ENCODE assay signal across 8 mouse cellular contexts in the genomic region with DNA sequence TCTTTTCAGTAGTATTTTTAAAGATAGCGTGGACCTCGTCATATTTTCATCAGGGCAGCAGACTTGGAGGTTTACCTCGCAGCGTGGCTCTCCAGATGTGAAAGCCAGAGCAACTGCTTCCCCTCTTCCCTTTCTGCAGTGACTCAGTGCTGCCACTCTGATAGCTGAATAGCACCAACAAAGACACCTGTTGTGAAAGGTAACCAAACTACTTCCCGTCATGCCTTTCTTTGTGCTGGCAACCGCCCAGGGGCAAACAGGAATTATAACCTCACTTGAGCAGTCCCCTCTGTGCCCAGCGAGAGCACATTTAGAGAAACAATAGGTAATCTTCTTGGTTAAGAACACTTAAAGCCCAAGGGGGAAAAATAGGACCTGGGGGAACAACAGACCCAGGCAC.
A peak's percentile ranks its signal among the peaks of the same experiment; 100 is the strongest.
DNase-seq lines count a peak whose midpoint lies in the region; ATAC-seq and TF ChIP-seq lines count a peak whose summit lies in the region.

No protein-coding gene starts in this region.

- H3K9me3 ChIP-seq in heart, postnatal 0 days (replicated peaks; ENCODE audit: control insufficient read depth, low read length) = no peaks in the 10 kb centered on the region
- H3K9me3 ChIP-seq in liver, embryonic 15.5 days (replicated peaks) = no peaks in the 10 kb centered on the region
- H3K9me3 ChIP-seq in hindbrain, embryonic 12.5 days (replicated peaks) = no peaks in the 10 kb centered on the region

- peak overlapping the region; percentile 15; the same call in 1 of the 2 replicates for H3K4me2 ChIP-seq in heart, postnatal 0 days (ENCODE audit: low read depth, low read length)
- H3K4me2 ChIP-seq in liver, embryonic 15.5 days = peak overlapping the region; percentile 46
- no peak overlapping the region for H3K4me2 ChIP-seq in hindbrain, embryonic 12.5 days (replicated peaks)

- no peak for ATAC-seq in heart, postnatal 0 days (ENCODE audit: insufficient read depth, low read depth)
- ATAC-seq in liver, embryonic 15.5 days (ENCODE audit: insufficient read depth) = no peak
- ATAC-seq in hindbrain, embryonic 12.5 days (ENCODE audit: low FRiP score) = no peak
- no peak for ATAC-seq in erythroid progenitor cell, adult 5-6 weeks (replicated peaks; ENCODE audit: low FRiP score, poor library complexity, severe bottlenecking)

- no peaks in the 10 kb centered on the region for H3K27me3 ChIP-seq in heart, postnatal 0 days (ENCODE audit: control insufficient read depth, insufficient read depth, low read length)
- no peaks in the 10 kb centered on the region for H3K27me3 ChIP-seq in liver, embryonic 15.5 days
- no peaks in the 10 kb centered on the region for H3K27me3 ChIP-seq in hindbrain, embryonic 12.5 days

- WGBS in heart, postnatal 0 days = 30% methylated on average over 7 of the region's 7 CpGs
- WGBS in liver, embryonic 15.5 days (ENCODE audit: insufficient replicate concordance) = 16% methylated on average over 7 of the region's 7 CpGs
- 27% methylated on average over 7 of the region's 7 CpGs for WGBS in hindbrain, embryonic 12.5 days

- H3K4me3 ChIP-seq in heart, postnatal 0 days (ENCODE audit: low read depth, low read length) = peak overlapping the region; percentile 3; the same call in 1 of the 2 replicates
- H3K4me3 ChIP-seq in liver, embryonic 15.5 days (replicated peaks) = peak overlapping the region; percentile 25
- H3K4me3 ChIP-seq in hindbrain, embryonic 12.5 days = no peak overlapping the region

- 0 out of 2 replicates have a peak, but pooled peaks cover 6% of the 10 kb centered on the region for H3K4me1 ChIP-seq in heart, postnatal 0 days (ENCODE audit: control insufficient read depth, insufficient read depth)
- H3K4me1 ChIP-seq in liver, embryonic 15.5 days (replicated peaks) = peaks cover 42% of the 10 kb centered on the region
- no peaks in the 10 kb centered on the region for H3K4me1 ChIP-seq in hindbrain, embryonic 12.5 days

- no peak overlapping the region for H3K9ac ChIP-seq in heart, postnatal 0 days (replicated peaks; ENCODE audit: low read depth, low read length)
- H3K9ac ChIP-seq in liver, embryonic 15.5 days = no peak overlapping the region
- H3K9ac ChIP-seq in hindbrain, embryonic 12.5 days = no peak overlapping the region

- no peak for DNase-seq in heart, postnatal 0 days (ENCODE audit: low spot score)
- DNase-seq in heart, adult 9 months (ENCODE audit: low spot score in 2 of 2) = no peak
- DNase-seq in gonadal fat pad, adult 2 months (ENCODE audit: low read depth) = peak; percentile 46
- peak; percentile 38 to 70 for DNase-seq in spleen, postnatal 4 days (ENCODE audit: low spot score in 2 of 2)
- DNase-seq in layer of hippocampus, adult 9-11 months = no peak

- TF ChIP-seq EP300 in heart, postnatal 0 days (IDR thresholded peaks at IDR 0.05; ENCODE audit: low read depth) = no peak

- no peak for TF ChIP-seq CTCF in heart, postnatal 0 days (IDR thresholded peaks at IDR 0.05; ENCODE audit: low read depth)

- H3K36me3 ChIP-seq in heart, postnatal 0 days (replicated peaks; ENCODE audit: control insufficient read depth, insufficient read depth, low read length) = no peaks in the 10 kb centered on the region
- H3K36me3 ChIP-seq in liver, embryonic 15.5 days (replicated peaks) = no peaks in the 10 kb centered on the region
- no peaks in the 10 kb centered on the region for H3K36me3 ChIP-seq in hindbrain, embryonic 12.5 days

- H3K27ac ChIP-seq in heart, postnatal 0 days (ENCODE audit: low read depth) = no peak overlapping the region
- no peak overlapping the region for H3K27ac ChIP-seq in liver, embryonic 15.5 days (replicated peaks)
- no peak overlapping the region for H3K27ac ChIP-seq in hindbrain, embryonic 12.5 days

Comparison
In these comparisons a context has a peak if more than half of its experiments do, and no peak if none do; other contexts are left out.
1. DNase-seq: peak in gonadal fat pad, adult 2 months (single experiment) and spleen, postnatal 4 days (2 of 2); none in heart, postnatal 0 days (single experiment), heart, adult 9 months (0 of 2) and layer of hippocampus, adult 9-11 months (single experiment).